Mouse (Mus musculus): Measurements from ENCODE around the gene Tmprss9.
A peak's percentile ranks its signal among the peaks of the same experiment; 100 is the strongest.

The Tmprss9 gene

DNA sequence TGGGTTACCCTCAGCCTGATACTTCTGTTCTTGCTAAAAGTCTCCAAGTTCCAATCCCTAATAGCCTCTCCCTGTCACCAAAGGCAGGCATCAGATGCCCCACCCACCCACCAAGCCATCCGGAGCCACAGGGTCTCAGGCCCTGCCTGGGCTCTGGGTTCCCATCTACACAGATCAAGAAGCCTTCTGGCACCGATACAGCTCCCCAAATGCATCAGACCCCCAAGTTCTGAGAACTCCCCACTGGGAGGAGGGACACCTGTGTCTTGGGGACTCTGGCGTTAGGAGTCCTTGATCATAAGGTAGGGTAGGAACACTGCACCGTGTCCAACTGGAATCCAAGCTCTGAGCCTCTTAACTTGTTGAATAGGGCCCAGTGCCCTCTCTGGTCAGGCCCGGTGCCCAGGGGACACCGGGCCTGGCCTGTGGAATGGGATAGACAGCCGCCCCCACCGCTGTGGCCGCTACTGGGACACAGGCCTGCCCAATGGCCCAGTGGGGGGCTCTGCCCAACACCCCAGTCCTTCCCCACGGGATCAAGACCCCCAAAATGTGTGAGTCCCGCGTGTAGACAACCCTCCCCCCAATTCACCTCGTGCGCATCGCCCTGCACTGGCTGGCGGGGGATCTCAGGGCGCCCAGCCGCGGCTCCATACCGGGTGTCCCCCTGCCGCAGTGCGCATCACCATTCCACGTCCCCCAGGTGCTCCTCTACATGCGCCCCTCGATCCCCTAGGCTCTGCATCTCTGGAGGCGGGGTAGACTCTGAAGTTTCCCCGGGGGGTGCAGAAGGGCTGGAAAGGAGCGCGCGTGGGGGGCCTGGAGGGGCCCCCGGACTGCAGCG, 28.3 kb upstream of the Tmprss9 start:
- DNase-seq, result peak; percentile 52 to 59

GRCm38 (mm10) chr10:80843931-80844547, 27.6 kb upstream of the Tmprss9 start, which contains the start of gene Lingo3:
Gene Lingo3 (minus strand): TSS chr10:80844039.
- DNase-seq, result peak; percentile 88 to 92

GRCm38 (mm10) chr10:80845055-80845693, 26.5 kb upstream of the Tmprss9 start:
- DNase-seq, result peak; percentile 48 to 64

DNA sequence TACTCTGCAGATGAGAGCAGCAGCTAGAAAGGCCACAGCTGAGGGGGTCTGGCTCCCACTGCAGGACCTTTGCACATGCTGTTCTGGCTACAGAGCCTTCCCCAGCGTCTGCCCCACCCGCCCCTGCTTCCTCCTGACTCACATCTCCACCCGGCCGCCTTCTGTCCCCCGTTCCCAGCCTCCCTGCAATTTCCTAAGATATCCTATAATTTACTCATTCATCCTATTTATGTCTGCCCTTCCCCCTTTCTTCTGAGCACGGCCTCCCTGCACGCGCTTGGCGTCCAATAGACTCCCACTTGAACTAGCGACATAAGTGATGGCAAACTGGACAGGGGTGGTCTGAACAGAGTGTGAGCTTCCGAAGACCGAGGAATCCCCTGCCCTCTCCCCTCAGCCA, 25.9 kb upstream of the Tmprss9 start:
- no peak for DNase-seq

DNA sequence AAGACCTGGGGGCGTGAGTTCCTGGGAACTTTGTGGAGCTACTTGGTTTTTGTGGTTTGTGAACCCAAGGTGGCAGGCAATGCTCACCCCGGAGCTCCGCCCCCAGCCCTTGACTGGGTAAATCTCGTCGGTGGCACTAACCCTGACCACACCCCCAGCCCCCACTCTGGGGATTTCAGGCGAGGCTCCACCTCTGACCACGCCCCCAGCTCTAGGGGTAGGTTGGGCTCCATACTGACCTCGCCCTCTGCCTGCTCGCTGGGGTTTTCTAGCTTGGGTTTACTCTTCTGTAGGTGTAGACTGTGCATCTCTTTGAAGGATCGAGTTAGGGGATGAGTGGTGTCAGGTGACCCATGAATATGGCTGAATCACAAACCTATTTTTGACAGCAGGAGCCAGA, 23.1 kb upstream of the Tmprss9 start:
- no peak for DNase-seq

GRCm38 (mm10) chr10:80854913-80855748, 16.5 kb upstream of the Tmprss9 start, which contains the start of the genes Lsm7 and Sppl2b:
Gene Lsm7 (minus strand): TSS chr10:80855209.
Gene Sppl2b (plus strand): TSS chr10:80855275.
- peak; percentile 99 for DNase-seq

DNA sequence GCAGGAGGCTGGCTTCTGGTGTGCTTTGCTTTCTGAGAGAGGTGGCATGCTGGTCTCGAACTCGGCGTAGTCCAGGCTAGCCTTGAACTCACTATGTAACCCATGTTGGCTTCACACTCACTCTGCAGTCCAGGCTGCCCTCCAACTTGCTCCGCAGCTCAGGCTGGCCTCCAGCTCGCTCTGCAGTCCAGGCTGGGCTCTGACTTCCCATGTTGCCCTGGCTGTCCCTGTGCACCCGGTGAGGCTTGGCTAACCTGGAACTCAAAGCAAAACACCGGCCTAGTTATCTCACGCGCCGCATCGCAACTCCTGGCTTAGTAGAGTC, 15.9 kb upstream of the Tmprss9 start:
- DNase-seq, result peak; percentile 72 to 79

GRCm38 (mm10) chr10:80856267-80856666, 15.4 kb upstream of the Tmprss9 start:
- DNase-seq, result no peak

GRCm38 (mm10) chr10:80856908-80857307, 14.7 kb upstream of the Tmprss9 start:
- DNase-seq, result no peak

GRCm38 (mm10) chr10:80857386-80857785, 14.3 kb upstream of the Tmprss9 start:
- DNase-seq, result no peak

- no peak for DNase-seq
Measured at GRCm38 (mm10) chr10:80857848-80858247, 13.8 kb upstream of the Tmprss9 start.

GRCm38 (mm10) chr10:80858350-80858935, 13.2 kb upstream of the Tmprss9 start:
- DNase-seq, result no peak

DNA sequence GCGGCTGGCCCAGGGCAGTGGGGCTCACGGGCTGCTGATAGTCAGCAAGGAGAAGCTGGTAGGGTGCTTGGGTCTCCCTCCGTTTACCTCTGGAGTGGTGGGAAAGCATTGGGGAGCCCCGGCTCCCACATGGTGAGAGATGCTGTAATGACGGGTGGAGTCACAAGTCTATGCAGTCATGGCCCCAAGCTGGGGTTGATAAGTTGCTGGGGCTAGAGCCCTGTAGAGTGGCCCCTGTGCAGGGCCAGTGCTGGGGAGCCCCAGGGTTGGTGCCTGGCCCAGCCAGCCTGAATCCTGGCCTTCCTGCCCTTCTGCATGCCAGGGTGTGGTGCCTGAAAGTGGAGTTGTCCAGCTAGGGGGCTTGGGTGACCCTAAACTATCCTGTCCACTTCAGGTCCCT, 9.3 kb upstream of the Tmprss9 start:
- no peak for DNase-seq

- peak; percentile 87 to 88 for DNase-seq
Measured at GRCm38 (mm10) chr10:80864446-80864845, 7.2 kb upstream of the Tmprss9 start.

- peak in 1 of 2 experiments; percentile 50 for DNase-seq
Measured at GRCm38 (mm10) chr10:80870993-80871392, 655 bp upstream of the Tmprss9 start.

DNA sequence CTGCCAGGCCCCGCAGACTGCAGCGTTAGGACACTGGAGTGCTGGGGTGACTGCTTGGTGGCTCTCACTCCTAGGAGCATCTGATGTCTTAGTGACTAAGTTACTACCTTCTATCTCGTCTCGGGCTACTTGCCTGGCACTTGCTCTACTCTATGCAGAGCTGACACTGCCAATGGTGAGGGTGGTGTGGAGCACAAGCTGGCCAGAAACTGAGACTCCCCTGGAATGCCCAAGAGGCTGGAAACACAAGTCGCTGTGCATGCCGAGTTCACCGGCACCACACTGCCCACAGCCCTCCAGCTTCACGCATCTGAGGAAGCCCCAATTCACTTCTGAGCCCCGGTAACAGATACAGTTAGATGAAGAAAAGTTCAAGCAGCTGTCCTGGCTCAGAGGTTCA, 2.4 kb downstream of the Tmprss9 start:
- DNase-seq, result no peak

- DNase-seq, result peak; percentile 78 to 86
Measured at GRCm38 (mm10) chr10:80876028-80876427, 4.4 kb downstream of the Tmprss9 start.

- peak in 1 of 2 experiments; percentile 36 for DNase-seq
Measured at GRCm38 (mm10) chr10:80876594-80876993, 4.9 kb downstream of the Tmprss9 start.

DNA sequence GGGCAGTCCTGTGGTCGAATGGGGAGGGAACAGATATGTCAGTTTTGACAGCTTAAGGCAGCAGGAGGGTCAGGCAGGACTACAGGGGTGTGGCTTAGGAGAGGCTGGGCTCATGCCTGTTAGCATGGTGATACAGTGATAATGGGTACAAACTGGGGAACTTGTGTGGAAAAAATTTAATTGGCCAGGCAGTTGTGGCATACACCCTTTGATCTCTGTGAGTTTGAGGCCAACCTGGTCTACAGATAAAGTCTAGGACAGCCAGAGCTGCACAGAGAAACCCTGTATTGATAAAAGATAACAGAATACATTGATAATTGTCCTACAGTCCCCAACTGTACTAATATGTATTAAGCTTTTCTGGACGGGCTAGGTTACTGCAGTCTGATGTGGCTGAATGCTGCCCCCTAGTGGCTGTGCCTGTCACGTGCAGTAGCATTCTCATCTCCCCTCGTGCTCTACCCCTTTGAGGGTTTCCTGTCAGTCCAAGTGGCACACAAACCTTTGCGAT, 8.5 kb downstream of the Tmprss9 start:
- peak; percentile 77 to 87 for DNase-seq

- DNase-seq, result no peak
Measured at GRCm38 (mm10) chr10:80880901-80881300, 9.3 kb downstream of the Tmprss9 start.

- peak; percentile 82 to 88 for DNase-seq
Measured at GRCm38 (mm10) chr10:80881301-80881700, 9.7 kb downstream of the Tmprss9 start.

- DNase-seq, result peak; percentile 85 to 91
Measured at GRCm38 (mm10) chr10:80887181-80887580, 15.5 kb downstream of the Tmprss9 start.

Measured in cerebellum, postnatal 25 days (tissue).